Mouse (Mus musculus): ENCODE results near the gene Olfr522.

Gene Olfr522

GRCm38 (mm10) chr7:140164664-140165063 lies at the start of gene Olfr522:
Olfr522 (minus strand) TSS chr7:140164764.
- DNase-seq = no peak

- no peak for DNase-seq
Observed at GRCm38 (mm10) chr7:140213841-140214240, 49.3 kb upstream of the Olfr522 start.

DNA sequence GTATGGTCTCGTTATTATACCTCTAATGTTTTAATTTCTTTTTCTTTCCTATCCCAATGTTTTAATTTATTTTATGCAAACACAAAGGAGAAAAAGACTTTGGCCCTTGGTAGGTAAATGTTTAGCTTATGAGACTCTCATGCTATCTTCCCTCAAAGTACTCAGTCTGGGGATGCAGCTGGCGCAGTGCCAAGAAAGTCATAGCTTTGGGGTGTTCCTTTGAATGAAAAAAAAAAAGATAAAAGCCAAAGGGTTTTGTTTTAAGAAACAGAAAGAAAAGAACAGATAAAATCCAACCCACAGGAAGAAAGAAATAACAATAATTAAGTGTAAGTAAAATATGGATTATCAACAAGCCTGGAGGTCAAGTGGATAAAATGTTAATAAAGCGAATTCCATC lies 44.1 kb upstream of the Olfr522 start:
- DNase-seq = no peak

GRCm38 (mm10) chr7:140208153-140208552 lies 43.6 kb upstream of the Olfr522 start:
- no peak for DNase-seq

GRCm38 (mm10) chr7:140206904-140207303 lies 42.3 kb upstream of the Olfr522 start:
- no peak for DNase-seq

DNA sequence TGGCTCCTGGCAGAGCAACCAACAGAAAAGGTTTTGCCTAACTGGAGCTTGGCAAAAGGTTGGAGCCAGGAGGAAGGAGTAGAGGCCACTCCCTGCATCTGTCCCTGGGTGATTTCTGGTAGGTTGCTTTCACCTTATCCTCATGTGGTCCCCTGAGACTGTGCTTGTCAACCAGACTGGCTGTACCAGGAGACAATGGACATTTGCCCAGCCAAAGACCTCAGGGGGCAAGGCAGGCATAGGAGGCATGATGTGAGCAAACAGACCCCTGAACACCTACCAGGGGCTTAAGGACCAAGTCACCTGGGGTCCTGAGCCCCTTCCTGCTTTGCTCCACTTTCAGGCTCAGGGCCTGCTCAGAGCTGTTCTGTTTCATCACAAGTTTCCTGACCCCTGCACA lies 41.3 kb upstream of the Olfr522 start, which contains the start of gene Olfr524:
Gene Olfr524, minus strand, starts transcription at position 101 of the 400 bp plus-strand sequence.
- DNase-seq = no peak

DNA sequence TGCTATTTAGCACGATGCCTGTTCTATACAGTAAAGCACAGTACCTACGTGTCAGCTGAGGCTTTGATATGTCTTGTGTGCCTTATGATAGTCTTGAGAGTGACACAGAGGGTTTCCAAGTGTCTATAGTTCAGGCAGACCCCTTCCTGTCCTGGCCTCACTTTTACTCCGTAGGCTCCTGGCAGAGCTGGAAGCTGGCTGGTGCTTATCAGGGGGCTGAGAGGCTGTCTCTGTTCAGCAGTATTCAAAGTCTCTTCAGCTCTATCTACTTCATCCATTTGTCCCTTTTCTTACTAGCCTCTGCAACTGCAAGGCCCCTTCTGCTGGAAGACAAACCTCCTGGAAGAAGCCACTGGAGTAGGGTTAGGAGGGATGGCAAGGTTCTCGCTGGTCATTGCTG lies 36.5 kb upstream of the Olfr522 start:
- no peak for DNase-seq

- DNase-seq = no peak
Observed at GRCm38 (mm10) chr7:140196002-140196401, 31.4 kb upstream of the Olfr522 start.

GRCm38 (mm10) chr7:140194031-140194430 lies 29.5 kb upstream of the Olfr522 start:
- no peak for DNase-seq

- no peak for DNase-seq
Observed at GRCm38 (mm10) chr7:140192851-140193250, 28.3 kb upstream of the Olfr522 start.

DNA sequence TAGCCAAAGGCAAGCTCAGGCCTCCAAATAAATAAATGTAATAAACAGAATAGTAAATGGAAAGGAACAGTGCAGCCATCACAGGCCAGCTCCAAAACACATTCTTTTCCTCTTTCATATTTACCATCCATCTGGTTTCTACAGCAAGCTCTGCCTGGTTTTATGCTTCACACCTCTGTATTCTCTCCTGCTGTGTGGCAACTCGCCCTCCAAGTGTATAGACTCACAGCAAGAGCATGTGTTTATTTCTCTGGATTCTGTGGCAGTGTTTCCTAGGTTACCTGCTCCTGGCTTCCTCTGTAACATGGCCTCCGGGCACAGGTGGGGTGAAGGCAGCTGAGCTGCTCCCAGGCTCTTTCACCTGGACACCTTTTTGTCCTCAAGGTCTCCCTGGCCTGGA lies 27.9 kb upstream of the Olfr522 start:
- no peak for DNase-seq

DNA sequence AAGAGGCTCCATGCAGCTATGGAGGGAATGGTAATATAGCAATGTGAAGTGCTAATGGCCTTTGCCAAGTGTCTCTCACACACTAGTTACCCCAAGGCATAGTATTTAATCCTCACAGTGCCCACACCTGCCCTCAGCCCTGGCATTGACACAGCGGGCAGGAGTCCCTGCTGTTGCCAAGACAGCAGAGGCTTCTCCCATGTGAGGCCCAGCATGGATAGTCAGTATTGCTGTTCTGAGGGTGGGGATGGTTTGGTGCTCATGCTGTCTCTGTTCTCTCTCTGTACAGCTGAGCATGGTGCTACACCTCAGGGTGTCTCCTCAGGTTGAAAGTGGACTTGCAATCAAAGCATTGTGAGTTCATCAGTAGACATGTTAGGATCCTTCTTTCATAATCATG lies 25.9 kb upstream of the Olfr522 start:
- DNase-seq = no peak

GRCm38 (mm10) chr7:140188391-140189328 lies 24.1 kb upstream of the Olfr522 start:
- no peak for DNase-seq

- no peak for DNase-seq
Observed at GRCm38 (mm10) chr7:140187721-140188390, 23.3 kb upstream of the Olfr522 start.

DNA sequence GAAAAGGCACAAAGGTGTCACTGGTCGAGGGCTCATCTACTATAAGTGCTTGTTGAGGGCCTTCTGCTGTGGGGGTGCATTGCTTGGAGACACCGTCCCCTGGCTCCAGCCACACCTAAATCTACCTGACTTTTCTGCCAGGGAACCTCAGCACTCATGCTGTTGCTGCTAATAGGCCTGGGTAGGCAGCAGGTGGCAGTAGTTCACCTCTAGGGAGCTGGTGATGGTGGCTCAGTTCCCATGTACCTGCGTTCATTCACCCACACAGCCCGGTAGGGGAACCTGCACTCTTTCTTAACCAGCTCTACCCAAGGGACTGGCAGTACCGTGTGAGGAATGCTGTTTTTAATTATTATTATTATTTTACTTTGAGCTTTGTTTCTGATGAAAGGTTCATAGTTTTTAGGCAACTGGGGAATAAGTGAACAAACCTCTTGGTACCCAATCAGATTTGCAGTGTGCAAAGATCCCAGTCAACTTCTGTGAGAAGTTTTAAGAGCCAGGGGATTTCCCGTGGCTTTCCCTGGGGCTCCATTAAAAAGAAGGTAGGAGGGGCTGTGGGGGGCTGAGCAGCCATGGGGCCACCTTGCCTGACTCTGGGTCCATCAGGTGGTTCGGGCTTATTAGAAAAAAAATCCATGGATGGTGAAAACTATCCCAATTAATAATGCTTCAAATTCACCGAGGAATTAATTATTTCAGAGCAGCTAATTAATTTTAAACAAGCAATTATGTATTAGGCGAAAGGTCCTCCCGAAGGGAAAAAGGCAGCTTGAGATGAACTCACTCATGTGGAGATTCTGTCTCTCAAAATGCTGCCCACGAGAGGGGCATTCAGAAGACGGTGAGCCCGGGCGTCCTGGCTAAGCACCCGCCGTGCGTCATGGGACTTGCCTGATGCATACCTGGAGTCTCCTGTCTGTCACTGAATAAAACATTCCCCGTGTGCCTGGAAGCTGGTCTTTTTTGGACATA lies 22.4 kb upstream of the Olfr522 start:
- DNase-seq = no peak

DNA sequence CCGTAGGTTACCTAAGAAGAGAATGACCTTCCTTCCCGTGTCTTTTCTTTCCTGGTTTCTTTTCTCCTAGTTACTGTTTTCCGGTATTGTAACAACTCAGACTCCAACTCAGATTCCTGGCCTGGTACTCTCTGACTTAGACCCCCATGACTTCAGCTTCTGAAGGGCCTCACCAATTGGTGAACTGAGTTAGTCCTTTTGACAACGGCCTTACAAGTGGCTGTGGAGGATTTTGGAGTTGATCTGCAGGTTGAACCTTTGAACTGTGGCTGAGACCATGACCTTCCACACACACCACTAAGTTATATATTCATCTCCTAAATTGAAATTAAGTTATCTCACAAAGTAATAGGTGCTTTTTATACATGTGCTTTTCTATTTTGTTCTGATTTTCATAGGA lies 19.6 kb upstream of the Olfr522 start:
- DNase-seq = no peak

GRCm38 (mm10) chr7:140180692-140181091 lies 16.1 kb upstream of the Olfr522 start:
- no peak for DNase-seq

DNA sequence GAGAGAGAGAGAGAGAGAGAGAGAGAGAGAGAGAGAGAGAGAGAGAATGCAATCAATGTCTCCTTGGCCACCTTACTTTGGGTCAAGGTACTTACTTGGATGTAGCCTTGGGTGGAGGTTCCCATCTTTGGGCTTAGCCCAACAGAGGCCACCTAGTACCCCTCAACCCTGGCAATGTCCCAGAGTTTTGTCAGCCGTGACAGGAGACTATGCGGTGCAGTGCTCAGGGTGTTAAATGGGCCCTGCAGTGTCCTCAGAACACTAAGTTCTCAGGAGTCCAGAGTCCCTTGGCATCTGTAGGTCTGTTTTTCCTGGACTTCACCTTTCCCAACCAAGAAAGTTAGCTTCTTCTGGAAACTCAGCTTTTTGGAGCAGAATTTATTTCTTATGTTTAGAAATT lies 14.6 kb upstream of the Olfr522 start:
- no peak for DNase-seq

- peak; percentile 46 to 48 for DNase-seq
Observed at GRCm38 (mm10) chr7:140172936-140173335, 8.4 kb upstream of the Olfr522 start, which contains the start of gene Olfr523. Olfr523 (plus strand) TSS chr7:140173217.

DNA sequence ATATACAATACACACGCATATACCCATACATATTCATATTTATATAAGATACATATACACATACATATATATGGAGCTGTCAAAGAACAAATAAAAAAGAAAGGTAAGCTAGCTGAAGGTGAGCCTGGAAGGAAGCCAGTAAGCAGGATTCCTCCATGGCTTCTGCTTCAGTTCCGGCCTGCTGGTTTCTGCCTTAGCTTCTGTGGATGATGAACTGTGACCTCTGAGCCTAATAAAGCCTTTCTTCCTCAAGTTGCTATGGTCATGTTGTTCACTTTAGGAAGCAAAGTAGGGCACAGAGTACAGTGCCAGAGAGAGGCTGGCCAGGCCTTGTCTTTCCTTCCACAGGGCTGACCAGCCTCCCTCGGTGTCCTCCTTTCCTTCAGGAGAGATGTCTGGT lies 6.3 kb upstream of the Olfr522 start:
- DNase-seq = no peak

- DNase-seq = no peak
Observed at GRCm38 (mm10) chr7:140169386-140169785, 4.8 kb upstream of the Olfr522 start.

GRCm38 (mm10) chr7:140167950-140168349 lies 3.4 kb upstream of the Olfr522 start:
- no peak for DNase-seq

DNA sequence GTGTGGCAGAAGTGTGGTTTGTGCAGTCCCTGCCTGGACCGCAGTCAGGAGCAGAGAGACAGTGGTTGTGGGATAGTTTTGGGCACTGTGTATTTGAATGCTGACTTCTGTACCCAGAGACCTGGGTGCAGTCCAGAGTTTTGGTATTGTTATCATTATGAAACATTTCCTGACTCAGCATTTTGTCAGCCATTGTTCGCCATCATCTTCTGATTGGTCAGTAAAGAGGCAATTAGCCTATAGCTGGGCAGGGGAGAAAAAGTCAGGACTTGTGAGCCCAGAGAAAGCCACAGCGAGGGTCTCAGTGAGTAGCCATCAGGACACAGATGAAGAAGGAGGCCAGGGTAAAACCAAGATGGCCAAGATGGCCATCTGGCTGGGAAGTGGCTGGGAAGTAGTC lies 4.2 kb downstream of the Olfr522 start:
- no peak for DNase-seq

All from cerebellum, postnatal 36 days (tissue).